In genomic region chr6:143129466-143129865, GRCm38 (mm10) we compare ENCODE assay signal across 19 mouse cellular contexts. TPM values are rescaled to one million over a fixed set of nuclear protein-coding genes. Genes with fewer than 3 reads are reported as not detected.
DNase-seq lines count a peak whose midpoint lies in the region; ATAC-seq and TF ChIP-seq lines count a peak whose summit lies in the region.
"Had no signal": no experiment of that assay in that cellular context is flagged by ENCODE, and none has a peak within 500 bp of the region (broad histone marks: within the 10 kb centered on the region; RNA-seq: fewer than 3 reads in every experiment).

No protein-coding gene starts in this region.

- no peaks in the 10 kb centered on the region for H3K79me2 ChIP-seq in MEL (ENCODE audit: control insufficient read depth, insufficient read depth, low read length, poor library complexity)

- no peak for TF ChIP-seq RAD21 in MEL (IDR thresholded peaks at IDR 0.05; ENCODE audit: low read depth, low read length)

- intact Hi-C loops in gastrocnemius, adult 2 months (cut with DNase I): no loop called here

- no peak for ATAC-seq in limb, embryonic 11.5 days (ENCODE audit: insufficient number of reproducible peaks, low FRiP score, low TSS enrichment, low read depth)
- peak; percentile 77 for ATAC-seq in megakaryocyte progenitor cell, adult 5-6 weeks (replicated peaks; ENCODE audit: poor library complexity)
- ATAC-seq in hindbrain, embryonic 14.5 days (ENCODE audit: low FRiP score): no peak
- ATAC-seq: intestine, postnatal 0 days; lung, postnatal 0 days had no signal

- no peaks in the 10 kb centered on the region for H3K4me1 ChIP-seq in limb, embryonic 11.5 days (ENCODE audit: control insufficient read depth, insufficient read depth, low read length)
- no peaks in the 10 kb centered on the region for H3K4me1 ChIP-seq in limb, embryonic 10.5 days
- H3K4me1 ChIP-seq in MEL (ENCODE audit: control insufficient read depth in 1 of 2, insufficient read depth in 2 of 2, low read length in 2 of 2): no peaks in the 10 kb centered on the region
- no peaks in the 10 kb centered on the region for H3K4me1 ChIP-seq in hindbrain, embryonic 14.5 days (replicated peaks; ENCODE audit: control insufficient read depth, insufficient read depth, low read length)
- H3K4me1 ChIP-seq: forebrain, embryonic 10.5 days; heart, embryonic 10.5 days; limb, embryonic 15.5 days; neural tube, embryonic 13.5 days had no signal

- H3K4me3 ChIP-seq in limb, embryonic 11.5 days (ENCODE audit: low read depth, low read length): no peak overlapping the region
- no peak overlapping the region for H3K4me3 ChIP-seq in limb, embryonic 10.5 days
- H3K4me3 ChIP-seq in MEL (ENCODE audit: control insufficient read depth in 1 of 2, insufficient read depth in 1 of 2, low read depth in 2 of 2, low read length in 2 of 2): no peak overlapping the region
- no peak overlapping the region for H3K4me3 ChIP-seq in gastrocnemius, adult 2 months
- no peak overlapping the region for H3K4me3 ChIP-seq in hindbrain, embryonic 14.5 days (replicated peaks; ENCODE audit: low read length)
- H3K4me3 ChIP-seq: forebrain, embryonic 10.5 days; heart, embryonic 10.5 days; limb, embryonic 15.5 days; neural tube, embryonic 13.5 days had no signal

- no peak overlapping the region for H3K27ac ChIP-seq in limb, embryonic 11.5 days (replicated peaks; ENCODE audit: low read depth, low read length)
- H3K27ac ChIP-seq in limb, embryonic 10.5 days: no peak overlapping the region
- no peak overlapping the region for H3K27ac ChIP-seq in MEL (ENCODE audit: control insufficient read depth, low read depth, low read length)
- no peak overlapping the region for H3K27ac ChIP-seq in gastrocnemius, adult 2 months
- no peak overlapping the region for H3K27ac ChIP-seq in hindbrain, embryonic 14.5 days
- H3K27ac ChIP-seq: forebrain, embryonic 10.5 days; heart, embryonic 10.5 days; limb, embryonic 15.5 days; neural tube, embryonic 13.5 days had no signal

- no peak for TF ChIP-seq EP300 in MEL (IDR thresholded peaks at IDR 0.05; ENCODE audit: low read depth in 1 of 2, low read length in 2 of 2)

- H3K9me3 ChIP-seq in limb, embryonic 11.5 days (ENCODE audit: control insufficient read depth, low read length): no peaks in the 10 kb centered on the region
- H3K9me3 ChIP-seq in limb, embryonic 10.5 days (replicated peaks): no peaks in the 10 kb centered on the region
- H3K9me3 ChIP-seq in MEL (replicated peaks; ENCODE audit: insufficient read depth, low read length): no peaks in the 10 kb centered on the region
- 0 out of 2 replicates have a peak, but pooled peaks cover 4% of the 10 kb centered on the region for H3K9me3 ChIP-seq in hindbrain, embryonic 14.5 days (ENCODE audit: control insufficient read depth, low read length)
- H3K9me3 ChIP-seq: heart, embryonic 10.5 days; limb, embryonic 15.5 days had no signal

- no peaks in the 10 kb centered on the region for H3K27me3 ChIP-seq in limb, embryonic 11.5 days (ENCODE audit: control insufficient read depth, insufficient read depth, low read length)
- H3K27me3 ChIP-seq in limb, embryonic 10.5 days (ENCODE audit: low read depth, poor library complexity, severe bottlenecking): no peaks in the 10 kb centered on the region
- H3K27me3 ChIP-seq in MEL (ENCODE audit: control insufficient read depth in 1 of 2, insufficient read depth in 2 of 2, low read length in 2 of 2): no peaks in the 10 kb centered on the region; a peak in 1 of 4 replicates
- H3K27me3 ChIP-seq in hindbrain, embryonic 14.5 days (ENCODE audit: control insufficient read depth, insufficient read depth, low read length): no peaks in the 10 kb centered on the region
- H3K27me3 ChIP-seq: limb, embryonic 15.5 days; neural tube, embryonic 13.5 days had no signal

- DNase-seq in limb, embryonic 11.5 days (ENCODE audit: low spot score): peak; percentile 38
- no peak for DNase-seq in limb, embryonic 10.5 days (ENCODE audit: low spot score)
- DNase-seq in 416B (ENCODE audit: low read depth) (peak; percentile 65), MEL (ENCODE audit: low read depth, low spot score) (peak; percentile 79)
- DNase-seq in gastrocnemius, adult 2 months: no peak
- no peak for DNase-seq in cerebellum, postnatal 10 days
- DNase-seq in hindbrain, embryonic 14.5 days (ENCODE audit: low spot score): no peak
- DNase-seq: adrenal gland, adult 2 months; cerebellum, adult 11 months; cerebellum, adult 9-11 months; midbrain, embryonic 14.5 days; thymus, adult 2 months had no signal

- 91% methylated on average over 7 of the region's 7 CpGs for WGBS in limb, embryonic 11.5 days
- 90% methylated on average over 7 of the region's 7 CpGs for WGBS in limb, embryonic 10.5 days
- WGBS in hindbrain, embryonic 14.5 days: 84% methylated on average over 7 of the region's 7 CpGs

- H3K36me3 ChIP-seq in limb, embryonic 11.5 days (ENCODE audit: control insufficient read depth, insufficient read depth, low read length): no peaks in the 10 kb centered on the region
- H3K36me3 ChIP-seq in limb, embryonic 10.5 days: no peaks in the 10 kb centered on the region
- H3K36me3 ChIP-seq in MEL (ENCODE audit: control insufficient read depth in 1 of 2, insufficient read depth in 2 of 2, low read length in 2 of 2): no peaks in the 10 kb centered on the region
- H3K36me3 ChIP-seq in hindbrain, embryonic 14.5 days (replicated peaks; ENCODE audit: control insufficient read depth, insufficient read depth): no peaks in the 10 kb centered on the region
- H3K36me3 ChIP-seq: forebrain, embryonic 10.5 days; heart, embryonic 10.5 days; limb, embryonic 15.5 days; neural tube, embryonic 13.5 days had no signal

- H3K4me2 ChIP-seq in limb, embryonic 11.5 days (ENCODE audit: low read depth, severe bottlenecking): no peak overlapping the region
- no peak overlapping the region for H3K4me2 ChIP-seq in hindbrain, embryonic 14.5 days (replicated peaks)
- H3K4me2 ChIP-seq: limb, embryonic 15.5 days; neural tube, embryonic 13.5 days had no signal

- no peak for TF ChIP-seq CTCF in MEL (IDR thresholded peaks at IDR 0.05 in 2 of 3, conservative IDR thresholded peaks at IDR 0.05 in 1 of 3; ENCODE audit: control insufficient read depth in 1 of 3, insufficient read depth in 1 of 3, low read depth in 2 of 3, low read length in 3 of 3, poor library complexity in 1 of 3, severe bottlenecking in 1 of 3)
- TF ChIP-seq CTCF in gastrocnemius, adult 2 months (IDR thresholded peaks at IDR 0.05): no peak

- no peak for TF ChIP-seq POLR2A in MEL (IDR thresholded peaks at IDR 0.05; ENCODE audit: control insufficient read depth in 1 of 2, insufficient read depth in 1 of 2, low read depth in 1 of 2, low read length in 2 of 2, poor library complexity in 1 of 2)

- no peak overlapping the region for H3K9ac ChIP-seq in limb, embryonic 11.5 days (ENCODE audit: low read length)
- H3K9ac ChIP-seq in MEL (ENCODE audit: control insufficient read depth, low read depth, low read length, poor library complexity, severe bottlenecking): no peak overlapping the region
- no peak overlapping the region for H3K9ac ChIP-seq in hindbrain, embryonic 14.5 days
- H3K9ac ChIP-seq: limb, embryonic 15.5 days; neural tube, embryonic 13.5 days had no signal

TF ChIP-seq in MEL, 35 proteins besides CTCF, POLR2A, EP300 and RAD21:
- TF ChIP-seq GABPA (IDR thresholded peaks at IDR 0.05; ENCODE audit: low read depth, low read length) (no peak), SMC3 (IDR thresholded peaks at IDR 0.05; ENCODE audit: low read depth, low read length) (no peak), MXI1 (IDR thresholded peaks at IDR 0.05; ENCODE audit: low read depth, low read length) (peak; percentile 73), RCOR1 (IDR thresholded peaks at IDR 0.05; ENCODE audit: low read depth, low read length) (no peak), SIN3A (IDR thresholded peaks at IDR 0.05; ENCODE audit: low read length) (peak; percentile 85)

RNA-seq across cellular contexts. Expression of gene C2cd5, which starts 29.5 kb away (rescaled TPM):
- 29.2 and 29.5 TPM in 2 replicates for polyA plus RNA-seq in limb, embryonic 11.5 days (2014; fragmentation: Nextera tagmentation; extraction: Ambion mirVana)
- polyA plus RNA-seq in limb, embryonic 10.5 days (2016; fragmentation: Nextera tagmentation; extraction: Ambion mirVana): 45.3 and 46.1 TPM in 2 replicates
- total RNA-seq in MEL (2012; rRNA removed): 16.2 and 19.8 TPM in 2 replicates
- 10 to 100 TPM; 30.5 to 47.6 TPM for polyA plus RNA-seq in MEL (2012; ENCODE audit: insufficient read depth in 1 of 2, insufficient read length in 2 of 2, low read depth in 1 of 2, low replicate concordance in 2 of 2, missing spikeins in 1 of 2)
- 60.7 and 65.3 TPM in 2 replicates for total RNA-seq in megakaryocyte progenitor cell, adult 5-6 weeks (2015)
- total RNA-seq in megakaryocyte progenitor cell, adult 5-6 weeks (2017): 38.1 and 56.2 TPM in 2 replicates
- total RNA-seq in gastrocnemius, adult 2 months (2021): 10 to 100 TPM in 1 of 2 experiments, 1 to 10 TPM in 1; 6.9 to 11.9 TPM
- polyA plus RNA-seq in hindbrain, embryonic 14.5 days (2014; fragmentation: Nextera tagmentation; extraction: Ambion mirVana): 36.5 and 40.7 TPM in 2 replicates

RNA-seq across cellular contexts. Expression of gene Etnk1, which starts 37.6 kb away (rescaled TPM):
- polyA plus RNA-seq in limb, embryonic 11.5 days (2014; fragmentation: Nextera tagmentation; extraction: Ambion mirVana): 21.8 and 24.5 TPM in 2 replicates
- polyA plus RNA-seq in limb, embryonic 10.5 days (2016; fragmentation: Nextera tagmentation; extraction: Ambion mirVana): 20.9 and 21.2 TPM in 2 replicates
- total RNA-seq in MEL (2012; rRNA removed): 33.6 and 38.1 TPM in 2 replicates
- polyA plus RNA-seq in MEL (2012; ENCODE audit: insufficient read depth in 1 of 2, insufficient read length in 2 of 2, low read depth in 1 of 2, low replicate concordance in 2 of 2, missing spikeins in 1 of 2): 10 to 100 TPM; 29.9 to 37.0 TPM
- 46.9 and 55.3 TPM in 2 replicates for total RNA-seq in megakaryocyte progenitor cell, adult 5-6 weeks (2015)
- 50.9 and 65.1 TPM in 2 replicates for total RNA-seq in megakaryocyte progenitor cell, adult 5-6 weeks (2017)
- 10 to 100 TPM; 15.1 to 21.7 TPM for total RNA-seq in gastrocnemius, adult 2 months (2021)
- 62.1 and 73.4 TPM in 2 replicates for polyA plus RNA-seq in hindbrain, embryonic 14.5 days (2014; fragmentation: Nextera tagmentation; extraction: Ambion mirVana)

Comparison
In these comparisons a context has a peak if more than half of its experiments do, and no peak if none do; other contexts are left out.
1. DNase-seq: peak in limb, embryonic 11.5 days (single experiment), 416B (single experiment) and MEL (single experiment); none in limb, embryonic 10.5 days (single experiment), gastrocnemius, adult 2 months (single experiment), cerebellum, postnatal 10 days (0 of 2) and hindbrain, embryonic 14.5 days (single experiment).